Mouse (Mus musculus) thymus, adult 2 months (tissue): Measurements from ENCODE around the gene Kat5.

Experiments used
- CTCF ChIP-seq: fragments of 200-500 bp; IDR thresholded peaks from 2 replicates; pipeline ENCODE4 v1.5.1; 2012; ENCODE audit warnings: mild to moderate bottlenecking, control low read depth, low read length, moderate library complexity, borderline replicate concordance; ENCODE audit not compliant: control insufficient read depth, poor library complexity, insufficient read depth; ENCODE audit errors: extremely low read depth
- POLR2A ChIP-seq: fragments of 200-500 bp; IDR thresholded peaks from 2 replicates; pipeline ENCODE4 v1.6.1; 2012; ENCODE audit warnings: mild to moderate bottlenecking, low read length, control low read depth, moderate library complexity; ENCODE audit not compliant: control insufficient read depth, poor library complexity, insufficient read depth; ENCODE audit errors: extremely low read depth

DNA sequence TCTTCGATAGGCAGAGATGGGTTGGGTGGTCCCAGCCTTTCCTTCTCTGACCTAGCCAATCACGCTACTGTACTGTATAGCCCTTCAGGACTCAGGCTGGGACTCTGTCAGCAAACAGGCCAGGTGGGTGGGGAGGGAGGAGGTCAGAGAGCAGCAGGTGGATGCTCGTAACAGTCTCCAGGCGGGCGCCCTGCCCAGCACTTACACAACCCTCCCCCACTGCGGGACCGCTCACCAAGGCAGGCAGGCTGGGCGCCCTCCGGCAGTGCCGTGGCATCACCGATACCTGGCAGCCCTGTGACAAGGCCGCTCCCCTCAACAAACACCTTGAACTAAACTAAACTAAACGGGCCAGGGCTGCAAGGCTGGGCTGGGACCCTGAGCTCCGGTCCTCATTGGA is 55.8 kb downstream of the Kat5 start:
- TF ChIP-seq CTCF (no peak), POLR2A (no peak)
